Mouse (Mus musculus) limb, embryonic 11.5 days (tissue): ENCODE measurements at regions not wholly inside any gene's neighbourhood (a gene's known extent, or its start where the extent isn't known, plus 50 kb on each side); places are given as distances from the start of the nearest gene placed in this dataset.
"Not testable (repeated sequence)": the region's sequence is repeated elsewhere in the genome, so short reads cannot be mapped to it uniquely, and the experiment has no call there.

Source experiments
- ATAC-seq: fragments of 200-750 bp; cut with Nextera tagmentation; 2 replicates; pipeline ENCODE4 v1.8.0; 2017; ENCODE audit warnings: low read depth; ENCODE audit not compliant: insufficient number of reproducible peaks, low FRiP score, low TSS enrichment
- DNase-seq: peaks from one replicate; pipeline ENCODE4 v3.0.0-alpha.2; 2015; ENCODE audit warnings: low spot score
- H3K27ac ChIP-seq: fragments of 300-500 bp; sonication (generic); replicated peaks from 2 replicates; pipeline ENCODE4 v1.5.1; 2014; ENCODE audit warnings: low read depth, mild to moderate bottlenecking, low read length
- H3K27me3 ChIP-seq: fragments of 300-500 bp; sonication (generic); 2 replicates; pipeline ENCODE4 v1.6.1; 2014; ENCODE audit warnings: mild to moderate bottlenecking, low read length, mixed read lengths; ENCODE audit not compliant: control insufficient read depth, insufficient read depth
- H3K36me3 ChIP-seq: fragments of 300-500 bp; sonication (generic); 2 replicates; pipeline ENCODE4 v1.6.1; 2014; ENCODE audit warnings: mild to moderate bottlenecking, low read length, moderate library complexity, mixed read lengths; ENCODE audit not compliant: control insufficient read depth, insufficient read depth
- H3K4me1 ChIP-seq: fragments of 300-500 bp; sonication (generic); 2 replicates; pipeline ENCODE4 v1.6.1; 2014; ENCODE audit warnings: low read length, mixed read lengths; ENCODE audit not compliant: control insufficient read depth, insufficient read depth
- H3K4me2 ChIP-seq: fragments of 300-500 bp; sonication (generic); 2 replicates; pipeline ENCODE4 v1.6.1; 2014; ENCODE audit warnings: low read depth, mild to moderate bottlenecking, moderate library complexity; ENCODE audit not compliant: severe bottlenecking
- H3K4me3 ChIP-seq: fragments of 300-500 bp; sonication (generic); 2 replicates; pipeline ENCODE4 v1.5.1; 2014; ENCODE audit warnings: low read depth, low read length
- H3K9ac ChIP-seq: fragments of 300-500 bp; sonication (generic); 2 replicates; pipeline ENCODE4 v1.6.1; 2014; ENCODE audit warnings: mild to moderate bottlenecking, low read length
- H3K9me3 ChIP-seq: fragments of 300-500 bp; sonication (generic); 2 replicates; pipeline ENCODE4 v1.6.1; 2016; ENCODE audit warnings: low read length; ENCODE audit not compliant: control insufficient read depth
- WGBS: fragments of 180-500 bp; shearing (Covaris S2); extraction: QIAGEN DNeasy Blood & Tissue Kit; methylation state at CpG from one replicate; pipeline ENCODE4 v1.1.7; 2014; 5-methylcytosine and 5-hydroxymethylcytosine counted together

- H3K9ac ChIP-seq, result no peak overlapping the region
- 88% methylated on average over 2 of the region's 2 CpGs for WGBS
Observed at GRCm38 (mm10) chr3:21655301-21655700, 421.2 kb upstream of the Tbl1xr1 start.

GRCm38 (mm10) chr3:21667349-21668143 is 408.9 kb upstream of the Tbl1xr1 start:
- Histone ChIP-seq H3K9me3 (no peaks in the 10 kb centered on the region), H3K4me2 (no peak overlapping the region), H3K27ac (no peak overlapping the region), H3K36me3 (no peaks in the 10 kb centered on the region), H3K4me1 (no peaks in the 10 kb centered on the region), H3K9ac (no peak overlapping the region), H3K4me3 (no peak overlapping the region), H3K27me3 (no peaks in the 10 kb centered on the region)
- no peak for ATAC-seq
- 66% methylated on average over 5 of the region's 5 CpGs for WGBS
- no peak for DNase-seq

More at GRCm38 (mm10) chr3:21655301-21655700, 421.2 kb upstream of the Tbl1xr1 start:
- ATAC-seq, result no peak
- no peak overlapping the region for H3K4me3 ChIP-seq
- H3K9me3 ChIP-seq, result no peaks in the 10 kb centered on the region
- DNase-seq, result no peak
- H3K27me3 ChIP-seq, result no peaks in the 10 kb centered on the region
- no peaks in the 10 kb centered on the region for H3K4me1 ChIP-seq
- H3K27ac ChIP-seq, result no peak overlapping the region
- H3K36me3 ChIP-seq, result no peaks in the 10 kb centered on the region
- no peak overlapping the region for H3K4me2 ChIP-seq

- no peak overlapping the region for H3K27ac ChIP-seq
- WGBS, result 93% methylated on average over 2 of the region's 2 CpGs
- H3K36me3 ChIP-seq, result no peaks in the 10 kb centered on the region
- H3K4me1 ChIP-seq, result no peaks in the 10 kb centered on the region
- no peaks in the 10 kb centered on the region for H3K27me3 ChIP-seq
- DNase-seq (no peak), ATAC-seq (no peak)
- H3K9ac ChIP-seq, result no peak overlapping the region
- H3K9me3 ChIP-seq, result no peaks in the 10 kb centered on the region
- H3K4me3 ChIP-seq, result no peak overlapping the region
- no peak overlapping the region for H3K4me2 ChIP-seq
Observed at GRCm38 (mm10) chr3:21671885-21672284, 404.6 kb upstream of the Tbl1xr1 start.

GRCm38 (mm10) chr3:21672492-21672891 is 404.0 kb upstream of the Tbl1xr1 start:
- no peak for ATAC-seq
- no peak overlapping the region for H3K27ac ChIP-seq
- 84% methylated on average over 2 of the region's 2 CpGs for WGBS

GRCm38 (mm10) chr3:21673466-21673865 is 403.0 kb upstream of the Tbl1xr1 start:
- no peak for DNase-seq
- no peak overlapping the region for H3K4me3 ChIP-seq
- no peak overlapping the region for H3K27ac ChIP-seq
- H3K27me3 ChIP-seq, result no peaks in the 10 kb centered on the region
- no peaks in the 10 kb centered on the region for H3K36me3 ChIP-seq
- H3K9ac ChIP-seq, result no peak overlapping the region
- no peaks in the 10 kb centered on the region for H3K4me1 ChIP-seq
- no peak overlapping the region for H3K4me2 ChIP-seq
- no peak for ATAC-seq
- no peaks in the 10 kb centered on the region for H3K9me3 ChIP-seq
- 94% methylated on average over 2 of the region's 2 CpGs for WGBS

More at GRCm38 (mm10) chr3:21672492-21672891, 404.0 kb upstream of the Tbl1xr1 start:
- no peak overlapping the region for H3K4me2 ChIP-seq
- no peak overlapping the region for H3K4me3 ChIP-seq
- no peaks in the 10 kb centered on the region for H3K9me3 ChIP-seq
- no peak overlapping the region for H3K9ac ChIP-seq
- no peaks in the 10 kb centered on the region for H3K4me1 ChIP-seq
- DNase-seq, result no peak
- H3K36me3 ChIP-seq, result no peaks in the 10 kb centered on the region
- no peaks in the 10 kb centered on the region for H3K27me3 ChIP-seq

- no peaks in the 10 kb centered on the region for H3K36me3 ChIP-seq
- no peak overlapping the region for H3K4me2 ChIP-seq
- no peaks in the 10 kb centered on the region for H3K27me3 ChIP-seq
- H3K27ac ChIP-seq, result no peak overlapping the region
- H3K9me3 ChIP-seq, result no peaks in the 10 kb centered on the region
- no peak overlapping the region for H3K4me3 ChIP-seq
- ATAC-seq, result no peak
- DNase-seq, result no peak
- no peak overlapping the region for H3K9ac ChIP-seq
- H3K4me1 ChIP-seq, result no peaks in the 10 kb centered on the region
Observed at GRCm38 (mm10) chr3:21678265-21678664, 398.2 kb upstream of the Tbl1xr1 start.

GRCm38 (mm10) chr3:21678734-21679133 is 397.7 kb upstream of the Tbl1xr1 start:
- ATAC-seq (no peak), DNase-seq (no peak)
- Histone ChIP-seq H3K9me3 (no peaks in the 10 kb centered on the region), H3K4me2 (no peak overlapping the region), H3K9ac (no peak overlapping the region), H3K27ac (no peak overlapping the region), H3K4me1 (no peaks in the 10 kb centered on the region), H3K4me3 (no peak overlapping the region), H3K27me3 (no peaks in the 10 kb centered on the region), H3K36me3 (no peaks in the 10 kb centered on the region)

GRCm38 (mm10) chr3:21697980-21698672 is 378.3 kb upstream of the Tbl1xr1 start:
- DNase-seq, H3K27ac ChIP-seq, H3K27me3 ChIP-seq, H3K4me2 ChIP-seq, ATAC-seq, H3K4me1 ChIP-seq, H3K4me3 ChIP-seq, H3K9me3 ChIP-seq, H3K36me3 ChIP-seq, H3K9ac ChIP-seq: not testable (repeated sequence)
- 68% methylated on average over 1 of the region's 1 CpGs for WGBS
